Mouse (Mus musculus): Measurements from ENCODE around the gene Aunip.

DNA sequence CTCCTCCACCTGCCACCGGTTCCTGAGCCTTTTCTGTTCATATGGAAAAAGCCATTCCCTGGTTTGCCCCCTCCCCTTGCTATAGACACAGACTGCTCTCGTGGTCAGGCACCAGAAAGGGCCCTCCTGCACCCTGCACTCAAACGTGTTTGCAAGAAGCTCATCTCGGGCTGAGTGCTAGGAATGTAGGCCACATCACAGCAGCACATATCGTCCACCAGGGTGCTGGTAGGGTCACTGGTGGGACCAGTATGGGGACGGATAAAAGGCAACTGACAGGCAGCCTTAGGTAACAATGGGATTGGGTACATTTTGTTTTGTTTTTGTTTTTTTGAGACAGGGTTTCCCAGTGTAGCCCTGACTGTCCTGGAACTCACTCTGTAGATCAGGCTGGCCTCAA, 29.5 kb upstream of the Aunip start:
- peak; percentile 53 for TF ChIP-seq CTCF (IDR thresholded peaks at IDR 0.05)
- peak; percentile 12; the same call in 1 of the 2 replicates for TF ChIP-seq EP300 (IDR thresholded peaks at IDR 0.05)

All from lung, postnatal 0 days (tissue).